Mouse (Mus musculus) kidney, postnatal 0 days (tissue): ENCODE data around the gene 2700049A03Rik. TPM values are rescaled to one million over a fixed set of nuclear protein-coding genes. Genes with fewer than 3 reads are reported as not detected.

ENCODE experiments used
- ATAC-seq: fragments of 200-750 bp; cut with Nextera tagmentation; replicated peaks from 2 replicates; pipeline ENCODE4 v1.8.0; 2017; ENCODE audit warnings: low read depth, moderate number of reproducible peaks, moderate TSS enrichment, moderate library complexity; ENCODE audit not compliant: low FRiP score
- DNase-seq: peaks from one replicate; pipeline ENCODE4 v3.0.0-alpha.2; 2016; ENCODE audit warnings: low spot score
- H3K27ac ChIP-seq: fragments of 300-500 bp; sonication (generic); 2 replicates; pipeline ENCODE4 v1.5.1; 2014; ENCODE audit warnings: mild to moderate bottlenecking
- H3K27me3 ChIP-seq: fragments of 300-500 bp; sonication (generic); 2 replicates; pipeline ENCODE4 v1.6.1; 2014; ENCODE audit warnings: low read length, mixed read lengths; ENCODE audit not compliant: insufficient read depth
- H3K36me3 ChIP-seq: fragments of 300-500 bp; sonication (generic); 2 replicates; pipeline ENCODE4 v1.6.1; 2014; ENCODE audit warnings: low read length, mixed read lengths; ENCODE audit not compliant: insufficient read depth
- H3K4me1 ChIP-seq: fragments of 300-500 bp; sonication (generic); replicated peaks from 2 replicates; pipeline ENCODE4 v1.6.1; 2014; ENCODE audit warnings: antibody characterized with exemption, low read length, mixed read lengths; ENCODE audit not compliant: insufficient read depth
- H3K4me2 ChIP-seq: fragments of 300-500 bp; sonication (generic); 2 replicates; pipeline ENCODE4 v1.6.1; 2014; ENCODE audit warnings: mild to moderate bottlenecking, low read length, moderate library complexity, mixed read lengths
- H3K4me3 ChIP-seq: fragments of 300-500 bp; sonication (generic); replicated peaks from 2 replicates; pipeline ENCODE4 v1.5.1; 2014; ENCODE audit warnings: low read depth, low read length
- H3K9ac ChIP-seq: fragments of 300-500 bp; sonication (generic); 2 replicates; pipeline ENCODE4 v1.6.1; 2014; ENCODE audit warnings: low read depth, low read length
- H3K9me3 ChIP-seq: fragments of 300-500 bp; sonication (generic); replicated peaks from 2 replicates; pipeline ENCODE4 v1.6.1; 2016; ENCODE audit warnings: low read length, inconsistent platforms, mixed read lengths
- CTCF ChIP-seq: IDR thresholded peaks from 2 replicates; pipeline ENCODE4 v1.5.1; 2016; ENCODE audit warnings: antibody characterized with exemption, low read depth, mild to moderate bottlenecking, moderate library complexity
- whole genome bisulfite sequencing: fragments of 180-500 bp; shearing (Covaris S2); extraction: QIAGEN DNeasy Blood & Tissue Kit; methylation state at CpG from one replicate; pipeline ENCODE4 v1.1.7; 2014; 5-methylcytosine and 5-hydroxymethylcytosine counted together
- polyA plus RNA-seq: library from polyadenylated mRNA; unstranded; fragments of >200 nt; fragmentation: Nextera tagmentation; extraction: Ambion mirVana; gene quantifications from 2 replicates; pipeline ENCODE4 v1.2.1, GENCODE M21; 2015

Gene 2700049A03Rik
- polyA plus RNA-seq, 1 experiment from 2014 or later = 10.7 TPM

DNA sequence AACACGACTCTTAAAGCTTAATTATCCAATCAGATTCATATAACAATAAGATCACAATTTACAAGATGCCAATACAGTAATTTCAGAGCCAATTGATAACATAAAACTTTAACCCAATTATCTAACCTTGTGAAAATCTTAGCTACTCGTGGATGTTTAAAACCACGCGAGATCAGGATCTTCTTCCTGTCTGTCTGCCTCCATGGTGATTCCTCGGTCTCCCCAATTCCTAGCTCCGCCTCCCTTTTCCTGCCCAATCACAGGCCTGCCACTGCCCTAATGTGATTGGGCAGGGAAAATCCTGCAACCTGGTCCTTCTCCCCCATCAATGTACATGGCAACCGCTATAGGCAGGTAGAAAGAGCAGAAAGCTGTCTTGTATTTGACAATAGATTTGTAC is 132.7 kb downstream of the 2700049A03Rik start:
- Histone ChIP-seq H3K9me3 (no peaks in the 10 kb centered on the region), H3K9ac (no peak overlapping the region), H3K4me1 (no peaks in the 10 kb centered on the region), H3K36me3 (no peaks in the 10 kb centered on the region), H3K4me3 (no peak overlapping the region), H3K27ac (no peak overlapping the region), H3K27me3 (no peaks in the 10 kb centered on the region), H3K4me2 (no peak overlapping the region)
- WGBS = 91% methylated on average over 7 of the region's 7 CpGs
- TF ChIP-seq CTCF = no peak
- DNase-seq (no peak), ATAC-seq (no peak)

DNA sequence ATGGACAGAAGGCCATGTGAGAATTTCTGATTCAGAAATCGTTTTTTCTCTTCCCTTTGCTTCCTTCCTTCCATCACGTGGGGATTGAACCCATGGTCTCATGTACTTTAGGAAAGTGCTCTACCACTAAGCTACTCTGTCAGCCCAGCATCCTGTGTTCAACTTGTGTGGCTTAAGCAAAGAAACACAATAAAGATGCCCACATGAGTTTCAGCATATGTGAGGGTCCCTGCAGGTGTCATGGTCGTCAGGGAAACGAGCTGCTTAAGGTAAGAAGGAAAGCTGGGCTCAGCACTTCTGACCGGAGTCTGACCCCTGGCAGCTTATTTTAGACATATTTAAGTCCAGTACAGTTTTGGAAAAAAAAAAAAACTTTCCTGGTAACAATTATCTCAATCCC is 134.5 kb downstream of the 2700049A03Rik start:
- TF ChIP-seq CTCF = no peak
- DNase-seq (no peak), ATAC-seq (no peak)
- Histone ChIP-seq H3K27me3 (no peaks in the 10 kb centered on the region), H3K27ac (no peak overlapping the region), H3K4me1 (no peaks in the 10 kb centered on the region), H3K9me3 (no peaks in the 10 kb centered on the region), H3K4me2 (no peak overlapping the region), H3K36me3 (no peaks in the 10 kb centered on the region), H3K9ac (no peak overlapping the region), H3K4me3 (no peak overlapping the region)
- 69% methylated on average over 5 of the region's 5 CpGs for WGBS

DNA sequence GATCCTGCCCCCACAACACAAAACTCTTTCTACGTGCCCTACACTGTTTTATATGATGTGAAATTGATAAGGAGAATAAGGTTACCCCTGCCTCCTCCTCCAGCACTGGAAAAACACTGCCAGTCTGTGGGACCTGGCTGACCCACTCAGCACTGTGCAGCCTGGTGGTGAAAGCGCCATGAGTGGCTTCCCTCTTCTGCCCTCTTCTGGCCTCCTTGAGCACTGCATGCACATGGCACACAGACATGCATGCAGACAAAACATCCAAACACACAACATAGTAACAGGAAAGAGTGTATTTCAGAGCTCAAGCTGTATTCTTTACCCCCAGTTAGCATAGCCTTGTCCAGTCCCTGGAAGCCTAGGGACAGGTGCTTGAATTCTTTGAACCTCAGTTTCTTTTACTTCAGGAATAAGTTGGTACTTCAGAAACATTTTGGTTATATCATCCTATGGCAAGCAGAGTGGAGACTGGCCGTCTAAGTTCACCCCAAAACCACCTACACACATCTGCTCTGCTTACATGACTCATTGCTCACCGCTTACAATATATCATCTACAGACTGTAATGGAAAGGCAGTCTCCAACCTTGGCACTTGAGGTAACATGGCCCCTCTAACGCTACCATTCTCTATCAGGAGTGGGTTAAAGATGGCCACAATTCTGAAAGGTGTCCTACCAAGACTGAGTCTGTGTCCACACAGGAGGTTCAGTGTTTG is 138.0 kb downstream of the 2700049A03Rik start:
- H3K36me3 ChIP-seq = no peaks in the 10 kb centered on the region
- no peaks in the 10 kb centered on the region for H3K9me3 ChIP-seq
- ATAC-seq (no peak), DNase-seq (no peak)
- H3K4me2 ChIP-seq = no peak overlapping the region
- no peak overlapping the region for H3K27ac ChIP-seq
- no peaks in the 10 kb centered on the region for H3K27me3 ChIP-seq
- WGBS = 87% methylated on average over 5 of the region's 5 CpGs
- H3K4me3 ChIP-seq = no peak overlapping the region
- TF ChIP-seq CTCF = peak; percentile 48; the same call in 1 of the 2 replicates
- H3K4me1 ChIP-seq = no peaks in the 10 kb centered on the region
- no peak overlapping the region for H3K9ac ChIP-seq

- TF ChIP-seq CTCF = no peak
- Histone ChIP-seq H3K4me2 (no peak overlapping the region), H3K9ac (no peak overlapping the region), H3K27me3 (no peaks in the 10 kb centered on the region), H3K36me3 (no peaks in the 10 kb centered on the region), H3K9me3 (no peaks in the 10 kb centered on the region), H3K27ac (no peak overlapping the region), H3K4me1 (no peaks in the 10 kb centered on the region), H3K4me3 (no peak overlapping the region)
- DNase-seq (no peak), ATAC-seq (no peak)
- 83% methylated on average over 8 of the region's 8 CpGs for WGBS
Measured at GRCm38 (mm10) chr12:71275906-71276595, 139.4 kb downstream of the 2700049A03Rik start.

- no peak for ATAC-seq
- Histone ChIP-seq H3K4me3 (no peak overlapping the region), H3K4me1 (no peaks in the 10 kb centered on the region), H3K9ac (no peak overlapping the region), H3K27me3 (no peaks in the 10 kb centered on the region), H3K4me2 (no peak overlapping the region), H3K36me3 (no peaks in the 10 kb centered on the region), H3K9me3 (no peaks in the 10 kb centered on the region), H3K27ac (no peak overlapping the region)
- 42% methylated on average over 12 of the region's 12 CpGs for WGBS
- DNase-seq = no peak
- TF ChIP-seq CTCF = no peak
Measured at GRCm38 (mm10) chr12:71279521-71280262, 143.0 kb downstream of the 2700049A03Rik start.

DNA sequence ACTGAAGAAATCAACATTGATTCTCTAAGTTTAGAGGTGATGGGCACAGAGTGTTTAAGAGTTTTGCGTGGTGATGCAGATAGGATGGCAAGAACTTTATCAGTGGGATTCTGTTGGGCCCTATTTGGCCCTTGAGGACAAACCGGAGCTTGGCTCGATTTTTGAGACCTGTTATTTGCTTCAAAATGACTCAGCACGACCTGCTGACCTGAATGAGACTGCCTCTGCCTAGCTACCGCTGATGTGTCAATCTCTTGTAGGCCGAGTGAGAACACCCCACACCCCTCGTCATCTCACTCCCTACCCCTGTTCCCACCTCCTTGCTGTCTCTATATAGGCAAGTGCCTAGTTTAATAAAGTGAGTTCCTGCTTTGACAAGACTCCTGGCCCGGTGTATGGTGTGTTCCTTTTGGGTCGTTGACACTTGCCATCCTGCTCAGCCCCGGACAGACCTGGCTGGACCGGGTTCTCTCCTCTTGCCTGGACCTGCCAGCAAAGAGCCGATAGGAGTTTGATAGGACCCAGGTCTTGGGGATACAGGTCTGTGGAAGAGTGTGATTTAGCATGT is 144.6 kb downstream of the 2700049A03Rik start:
- no peak for TF ChIP-seq CTCF
- H3K4me3 ChIP-seq = no peak overlapping the region
- no peak overlapping the region for H3K27ac ChIP-seq
- no peak overlapping the region for H3K9ac ChIP-seq
- no peaks in the 10 kb centered on the region for H3K27me3 ChIP-seq
- no peak for ATAC-seq
- DNase-seq = no peak
- 80% methylated on average over 12 of the region's 12 CpGs for WGBS
- no peaks in the 10 kb centered on the region for H3K36me3 ChIP-seq
- no peaks in the 10 kb centered on the region for H3K9me3 ChIP-seq
- no peaks in the 10 kb centered on the region for H3K4me1 ChIP-seq
- H3K4me2 ChIP-seq = no peak overlapping the region
